Mouse (Mus musculus): ENCODE measurements around the gene Cacna2d3. TPM values are rescaled to one million over a fixed set of nuclear protein-coding genes. Genes with fewer than 3 reads are reported as not detected.

The Cacna2d3 gene
- total RNA-seq, 2 experiments from 2014 or later = 1.5 to 3.2 TPM

DNA sequence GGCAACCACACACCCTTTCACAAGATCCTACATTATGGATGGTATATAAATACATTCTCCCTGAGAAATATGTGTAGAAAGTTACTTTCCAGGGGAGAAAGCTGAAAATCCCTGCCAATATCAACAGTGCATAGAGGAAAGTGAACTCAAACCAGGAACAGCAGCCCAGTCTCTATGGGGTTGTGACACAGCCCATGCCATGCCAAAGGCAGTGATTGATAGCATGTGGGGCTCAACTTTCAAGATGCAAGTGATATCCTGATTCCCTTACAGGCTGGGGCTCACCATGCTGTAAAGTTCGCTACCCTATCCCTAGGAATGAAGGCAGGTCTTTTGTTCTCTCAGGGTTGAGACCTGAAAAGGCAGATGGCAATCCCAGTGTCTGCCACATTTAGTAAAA is 229.9 kb downstream of the Cacna2d3 start:
- peak; percentile 20 for DNase-seq

DNA sequence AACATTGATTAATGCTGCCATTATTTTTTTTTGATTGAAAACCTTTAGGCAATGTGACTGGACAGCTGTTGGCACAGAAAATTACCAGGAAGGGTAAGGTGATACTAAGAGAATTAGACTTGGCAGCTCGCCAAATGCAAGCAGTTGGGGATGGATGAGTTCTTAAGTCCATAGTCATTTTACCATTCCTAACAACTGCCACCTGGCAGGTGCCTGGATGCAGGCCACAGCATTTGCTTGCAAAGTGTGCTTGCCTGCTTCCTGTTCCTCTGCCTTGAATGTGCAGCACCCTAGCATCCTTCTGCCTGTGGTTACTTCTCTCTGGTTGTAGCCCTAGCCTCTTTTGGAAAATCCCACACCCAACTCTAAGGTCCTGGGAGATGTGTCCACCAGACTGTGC is 236.2 kb downstream of the Cacna2d3 start:
- DNase-seq = no peak

DNA sequence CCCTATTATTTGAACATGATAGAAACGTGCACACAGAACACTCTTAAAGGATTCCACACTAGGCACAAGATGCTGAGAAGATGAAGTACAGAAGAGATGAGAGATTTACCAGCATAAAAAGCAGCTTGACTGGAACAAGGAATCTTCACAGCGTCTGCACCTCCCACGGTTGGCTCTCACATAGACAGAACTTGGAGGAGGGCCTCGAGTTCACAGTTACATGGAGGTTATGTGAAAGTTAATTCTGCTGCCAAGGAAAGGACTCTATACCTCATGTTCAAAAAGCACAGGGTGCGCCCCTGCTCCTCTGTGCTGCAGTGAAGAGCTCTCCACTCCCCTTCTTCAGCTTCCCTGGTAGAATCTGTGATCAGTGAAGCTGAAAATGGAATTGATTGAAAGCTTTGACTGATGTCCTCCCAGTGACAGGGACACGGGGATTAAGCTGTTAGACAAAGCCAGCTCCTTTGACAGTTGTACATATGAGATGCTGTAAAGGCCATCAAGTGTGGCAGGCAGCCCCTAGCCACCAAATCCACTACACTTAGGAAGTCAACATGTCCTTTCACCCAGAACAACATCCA is 243.2 kb downstream of the Cacna2d3 start:
- no peak for DNase-seq

DNA sequence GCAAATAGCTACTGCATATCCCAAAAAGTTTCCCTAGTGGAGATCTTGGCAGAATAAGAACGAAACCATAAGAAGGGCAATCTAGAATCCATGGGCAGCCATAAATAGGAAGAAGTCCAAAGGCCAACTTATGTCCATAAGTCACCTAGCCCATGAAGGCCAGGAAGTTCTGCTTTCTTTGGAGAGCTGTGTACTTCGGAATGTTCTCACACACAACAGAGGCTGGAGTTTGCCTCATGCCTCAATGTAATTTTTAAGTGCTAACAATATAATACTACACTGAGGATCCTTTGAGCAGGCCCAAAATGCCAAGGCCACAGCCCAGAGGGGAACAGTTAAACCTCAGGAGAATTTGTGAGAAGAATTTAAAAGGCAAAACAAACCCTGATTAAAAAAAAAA is 257.4 kb downstream of the Cacna2d3 start:
- DNase-seq = no peak

DNA sequence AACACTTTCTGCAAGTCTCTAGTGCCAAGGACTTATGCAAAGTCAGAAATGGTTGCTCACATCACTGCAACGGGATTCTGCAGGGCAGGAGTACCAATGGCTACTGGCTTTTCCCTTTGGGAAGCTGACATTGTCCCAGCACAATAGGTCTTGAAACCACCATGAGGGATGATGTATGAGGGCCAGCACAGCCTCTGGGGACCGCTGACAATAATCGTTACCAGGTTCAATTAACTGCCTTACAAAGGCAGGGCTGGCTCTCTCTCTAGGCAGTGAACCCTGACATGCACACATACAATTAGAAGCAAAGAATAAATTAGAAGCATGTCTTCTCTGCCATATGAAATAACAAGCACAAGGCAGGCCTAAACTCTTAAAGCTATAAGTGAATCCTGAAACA is 272.5 kb downstream of the Cacna2d3 start:
- no peak for DNase-seq

DNA sequence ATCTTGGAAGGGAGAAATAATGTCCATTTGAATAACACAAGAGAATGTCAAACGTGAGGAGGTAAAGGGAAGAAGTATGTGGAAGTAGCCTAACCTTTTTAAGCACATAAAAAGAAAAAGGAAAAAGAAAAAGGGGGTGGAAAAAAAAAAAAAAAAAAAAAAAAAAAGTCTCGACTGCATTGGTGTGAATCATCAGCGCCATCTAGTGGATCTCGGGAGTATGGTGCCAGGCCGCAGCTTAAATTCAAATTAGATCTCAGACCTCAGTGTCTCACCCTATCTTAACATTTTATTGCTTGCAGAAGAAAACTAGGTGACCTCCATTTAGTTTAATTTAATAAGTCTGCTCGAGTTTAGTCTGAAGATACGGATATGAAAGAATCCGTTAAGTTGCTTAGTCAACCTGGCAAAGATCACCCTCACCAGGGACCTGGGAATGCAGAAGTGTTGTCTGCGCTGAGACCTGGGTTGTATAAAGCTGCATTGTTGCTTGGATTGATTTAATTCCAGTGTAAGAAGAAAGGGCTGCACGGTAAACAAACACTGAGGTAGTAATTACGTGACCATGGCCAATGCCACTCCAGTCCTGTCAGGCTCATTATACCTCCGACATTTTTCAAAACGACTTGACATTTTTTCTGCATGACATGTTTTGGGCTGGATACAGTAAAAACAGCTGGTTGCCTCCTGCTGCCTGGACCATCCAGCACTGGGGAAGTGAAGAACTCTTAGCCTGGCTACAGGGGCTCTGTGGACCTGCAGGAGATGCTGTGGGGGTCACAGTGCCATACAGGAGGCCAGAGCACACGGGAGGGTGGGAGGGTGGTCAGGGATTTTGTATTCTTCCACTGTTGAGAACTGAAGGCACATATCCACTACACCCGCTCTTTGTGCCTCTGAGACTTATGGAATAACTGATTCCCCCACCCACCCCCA is 278.3 kb downstream of the Cacna2d3 start:
- DNase-seq = peak; percentile 71

DNA sequence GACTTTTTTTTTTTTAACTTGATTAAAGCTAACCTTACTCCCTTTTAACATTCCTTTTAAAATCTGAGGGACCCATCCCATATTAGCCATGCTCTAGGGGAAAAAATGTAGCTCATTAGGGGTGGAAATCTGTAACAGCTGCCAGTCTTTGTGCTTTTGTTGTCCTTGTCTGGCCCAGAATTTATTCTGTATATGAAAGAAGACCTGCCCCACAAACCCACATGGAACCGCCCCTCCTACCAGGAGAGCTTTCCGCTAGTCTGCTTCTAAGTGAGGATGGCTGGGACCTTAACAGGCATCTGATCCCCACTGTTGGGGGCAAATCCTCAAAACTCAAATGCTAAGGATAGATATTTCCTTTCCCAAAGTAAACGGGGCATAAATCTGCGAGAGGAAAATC is 279.2 kb downstream of the Cacna2d3 start:
- DNase-seq = no peak

DNA sequence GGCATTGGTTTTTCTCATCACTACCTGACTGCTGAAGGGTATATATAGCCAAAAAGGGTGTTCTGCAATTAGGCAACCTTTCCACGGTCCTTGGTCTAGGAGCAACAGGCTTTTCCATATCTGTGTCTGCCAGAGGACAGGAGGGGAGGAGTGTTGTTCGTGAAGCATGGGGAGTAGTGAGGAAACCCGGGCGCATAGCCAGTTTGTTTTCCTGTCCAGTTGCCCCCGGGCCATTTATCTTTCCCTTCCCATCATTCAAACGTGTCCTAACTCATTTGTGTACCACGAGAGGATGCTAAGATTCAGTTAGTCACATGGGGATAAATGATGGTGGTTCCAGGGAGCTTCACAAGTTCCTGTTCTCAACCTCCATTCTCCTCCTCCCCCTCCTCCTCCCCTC is 283.0 kb downstream of the Cacna2d3 start:
- no peak for DNase-seq

DNA sequence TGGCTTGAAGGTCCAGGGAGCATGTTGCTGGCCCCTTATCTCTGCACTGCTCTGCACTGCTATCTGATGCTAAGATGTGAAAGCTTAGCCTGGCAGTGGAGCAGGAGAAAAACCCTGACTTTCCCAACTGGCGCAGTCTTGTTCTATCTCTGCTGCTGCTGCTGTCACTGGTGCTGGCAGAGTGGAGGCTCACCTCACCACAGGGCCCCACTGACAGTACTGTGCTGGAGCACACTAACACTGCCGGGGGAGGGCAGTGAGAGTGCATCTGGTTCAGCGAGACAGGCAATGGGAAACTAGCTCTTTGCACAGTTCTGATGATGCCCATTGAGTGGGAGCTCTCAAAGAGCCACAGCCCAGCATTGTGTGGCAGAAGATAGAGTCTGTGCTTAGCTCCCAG is 283.4 kb downstream of the Cacna2d3 start:
- DNase-seq = no peak

DNA sequence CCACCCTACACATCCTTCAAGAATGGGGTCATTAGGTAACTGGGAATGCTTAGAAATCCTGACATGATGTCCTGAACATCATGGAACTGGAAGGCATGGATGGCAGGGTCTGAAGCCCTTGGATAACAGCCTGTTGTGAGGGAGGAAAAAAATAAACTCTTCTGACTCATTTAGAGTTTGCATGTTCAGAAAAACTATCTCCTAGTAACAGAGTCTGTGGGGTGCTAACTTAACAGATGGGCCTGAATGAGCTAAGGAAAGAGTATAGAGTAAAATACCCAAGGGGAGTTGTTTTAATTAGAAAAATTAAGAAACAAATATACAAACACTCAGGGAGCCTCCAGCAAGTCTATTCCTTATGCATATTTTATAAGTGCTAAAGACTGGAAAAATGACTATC is 286.5 kb downstream of the Cacna2d3 start:
- DNase-seq = no peak

DNA sequence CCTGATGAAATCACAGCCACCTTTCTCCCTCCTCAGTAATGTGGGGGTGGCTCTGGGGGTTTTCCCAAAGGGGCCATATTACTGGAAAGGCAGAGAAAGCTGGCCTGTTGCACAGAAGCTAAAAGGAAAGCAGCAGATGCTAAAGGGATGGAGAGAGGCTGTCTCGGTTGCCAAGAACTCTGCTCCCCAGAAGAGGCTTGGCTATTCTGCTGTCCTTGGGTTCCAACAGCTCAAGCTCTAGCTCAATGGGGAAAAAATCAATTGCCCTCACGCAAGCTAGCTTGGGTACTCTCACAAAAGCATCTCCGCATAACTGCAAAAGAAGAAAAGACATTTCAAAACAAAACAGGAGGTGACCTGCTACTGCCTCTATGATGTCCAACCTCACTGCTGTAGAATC is 287.9 kb downstream of the Cacna2d3 start:
- DNase-seq = no peak

DNA sequence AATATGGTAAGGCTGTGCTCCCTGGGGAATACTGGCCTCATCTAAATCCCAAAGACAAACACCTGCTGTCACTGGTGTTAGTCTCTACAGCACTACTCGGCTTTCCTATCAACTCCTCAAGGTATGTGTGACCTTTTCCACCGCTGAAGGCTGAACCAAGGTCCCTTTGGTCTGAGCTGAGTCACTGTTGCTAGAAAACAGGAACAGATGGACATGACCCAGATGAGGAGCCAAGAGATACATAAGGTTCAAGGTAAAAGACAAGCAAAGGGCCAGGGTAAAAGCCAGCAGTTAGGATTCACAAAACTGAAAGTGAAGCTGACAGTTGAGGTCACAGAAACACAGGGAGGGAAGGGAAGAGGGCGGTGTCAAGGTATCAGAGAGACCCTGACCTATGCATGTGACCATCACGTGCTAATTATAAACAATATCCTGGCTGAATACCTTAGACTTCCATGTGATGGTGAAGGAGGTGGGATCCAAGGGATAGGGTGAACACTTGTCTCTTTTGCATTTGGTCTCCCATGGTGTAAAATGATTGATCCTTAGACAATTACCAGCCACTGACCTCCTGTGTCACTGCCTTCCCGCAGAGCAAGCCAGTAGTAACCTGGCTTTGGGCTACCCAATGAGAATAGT is 288.5 kb downstream of the Cacna2d3 start:
- peak; percentile 20 for DNase-seq

DNA sequence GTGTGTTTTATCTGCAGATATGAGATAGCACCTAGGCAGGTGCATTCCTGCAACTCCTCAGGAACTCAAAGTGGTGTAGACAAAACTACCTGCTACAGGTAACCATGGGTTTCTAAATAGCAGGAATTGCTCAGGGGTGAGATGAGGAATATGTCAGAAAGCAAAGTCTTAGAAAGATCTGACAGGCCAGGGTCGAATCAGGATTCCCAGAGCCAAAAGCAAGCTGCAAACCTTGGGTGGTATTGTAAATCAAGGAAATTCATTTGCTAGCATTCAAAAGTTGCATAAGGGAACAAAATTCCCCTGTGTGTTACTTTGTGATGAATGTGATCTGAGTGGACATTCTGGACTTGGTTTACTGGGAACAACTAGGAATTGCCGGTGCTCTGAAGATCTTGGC is 291.9 kb downstream of the Cacna2d3 start:
- DNase-seq = peak; percentile 13

DNA sequence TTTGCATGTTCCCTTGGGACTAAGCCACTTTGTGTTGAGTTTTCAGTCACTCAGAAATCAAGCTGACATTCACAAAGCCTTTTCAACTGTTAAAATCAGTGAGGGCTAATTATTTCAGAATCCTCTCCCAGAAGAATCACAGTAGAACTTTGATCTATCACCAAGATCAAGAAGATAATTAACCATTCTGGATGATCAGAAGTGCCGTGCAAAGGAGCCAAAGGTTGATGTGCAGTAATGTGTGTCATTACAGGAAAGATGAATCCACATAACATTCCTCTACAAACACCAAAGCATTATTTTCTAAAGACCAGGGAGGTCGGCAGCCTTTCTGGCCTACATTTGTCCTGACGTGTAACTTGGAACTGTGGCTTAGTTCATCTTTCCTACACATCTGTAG is 296.0 kb downstream of the Cacna2d3 start:
- no peak for DNase-seq

DNA sequence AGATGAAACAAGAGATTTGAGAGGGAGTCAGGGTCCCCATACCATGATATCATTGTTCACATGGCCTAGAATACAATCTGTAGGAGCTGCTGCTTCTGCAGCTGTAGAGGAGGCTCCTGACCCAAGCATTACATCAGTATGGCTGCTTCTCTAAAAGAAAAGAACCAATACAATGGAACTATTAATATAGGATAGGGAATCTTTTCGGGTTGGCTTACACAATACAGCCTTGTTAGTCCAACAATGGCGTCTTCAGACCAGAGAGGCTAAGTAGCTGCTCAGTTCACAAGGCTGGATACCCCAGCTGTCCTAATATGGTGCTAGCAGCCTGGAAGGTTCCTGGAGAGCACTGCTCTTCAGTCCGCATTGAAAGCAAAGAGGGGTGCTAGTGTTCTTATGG is 296.5 kb downstream of the Cacna2d3 start:
- no peak for DNase-seq

DNA sequence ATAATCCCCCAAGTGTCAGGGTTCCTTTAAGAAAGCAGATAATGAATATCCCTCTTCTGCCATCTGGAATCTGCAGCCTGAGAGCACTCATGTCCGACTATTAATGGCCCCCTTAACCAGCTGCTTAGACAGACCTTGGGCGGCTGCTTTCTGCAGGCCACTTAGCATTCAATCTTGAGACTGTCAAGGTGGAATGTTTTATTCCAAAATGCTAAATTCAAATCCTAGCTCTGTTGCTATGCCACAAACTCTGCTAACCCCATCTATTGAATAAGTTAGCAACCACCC is 315.8 kb downstream of the Cacna2d3 start:
- DNase-seq = no peak

DNA sequence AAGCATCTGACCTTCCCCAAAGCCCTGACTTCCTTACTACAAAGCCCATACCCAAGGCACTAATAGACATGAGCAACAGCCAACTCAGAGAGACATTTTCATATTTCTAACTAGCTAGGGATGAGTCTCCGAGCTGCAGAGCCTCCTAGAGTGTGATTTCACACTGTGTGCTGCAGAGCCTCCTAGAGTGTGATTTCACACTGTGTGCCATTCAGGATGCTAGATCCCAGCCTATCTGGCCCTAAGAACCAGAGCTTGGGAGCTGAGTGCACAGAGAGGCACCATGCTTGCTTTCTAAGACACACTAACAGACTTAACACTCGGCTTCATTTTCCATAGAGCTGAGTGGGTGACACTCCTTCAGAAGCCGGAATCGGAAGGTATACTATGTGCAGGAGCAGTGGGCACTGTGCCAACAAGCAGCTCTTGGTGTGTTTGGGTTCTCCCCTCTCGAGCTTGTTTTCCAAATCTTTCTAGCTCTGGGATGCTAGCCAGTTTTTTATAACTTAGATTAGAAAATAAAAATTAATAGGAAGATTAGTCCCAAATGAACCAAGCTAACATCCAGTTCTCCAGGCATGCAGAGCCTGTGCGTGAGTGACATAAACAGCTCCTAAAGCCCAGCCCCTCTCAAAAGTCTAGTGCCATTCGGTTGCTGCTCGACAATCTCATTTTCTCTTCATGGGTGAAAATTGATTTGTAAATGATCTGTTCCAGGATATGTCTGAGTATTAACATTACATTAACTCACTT is 316.4 kb downstream of the Cacna2d3 start:
- no peak for DNase-seq

DNA sequence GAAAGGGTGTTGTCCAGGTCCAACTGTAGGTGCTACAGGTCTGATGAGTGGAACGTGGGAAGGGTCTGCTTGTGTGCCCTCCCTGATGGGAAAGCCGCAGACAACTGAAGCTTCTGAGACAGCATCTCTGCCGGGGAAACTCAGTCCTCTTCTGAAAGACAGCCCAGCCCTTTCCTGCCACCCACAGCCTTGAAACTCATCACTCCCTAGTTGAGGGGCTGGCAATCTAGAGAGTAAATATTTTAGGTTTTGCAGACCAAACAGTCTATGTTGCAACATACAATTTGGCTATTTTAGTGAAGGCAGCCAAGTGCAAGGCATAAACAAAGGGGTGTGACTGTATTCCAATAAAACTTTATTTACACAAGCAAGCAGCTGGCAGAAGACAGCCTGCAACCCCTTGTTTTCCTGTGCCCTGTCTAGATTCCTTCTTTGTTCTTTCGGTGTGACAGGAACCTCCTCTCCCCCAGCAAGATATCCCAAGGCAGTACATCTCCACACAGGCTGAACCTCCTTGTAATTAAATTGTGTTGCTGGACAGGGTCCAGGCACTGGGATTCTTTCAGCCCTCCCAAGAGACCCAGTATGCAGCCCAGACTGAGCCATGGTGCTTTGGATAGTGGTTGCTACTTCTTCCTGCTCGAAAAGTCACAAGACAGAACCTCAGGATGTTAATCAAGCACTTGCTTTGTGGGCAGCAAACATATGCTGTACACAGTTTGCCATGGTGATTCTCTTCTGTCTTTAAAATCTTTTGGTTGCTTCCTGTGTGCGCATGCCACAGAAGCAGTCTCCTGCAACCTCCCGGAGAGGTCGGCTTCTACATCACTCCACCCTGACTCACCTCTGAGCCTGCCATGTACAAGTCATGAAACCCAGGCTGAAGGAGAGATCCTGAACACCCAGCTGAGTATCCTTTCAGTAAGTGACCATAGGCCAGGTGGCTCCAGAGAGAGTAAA is 317.5 kb downstream of the Cacna2d3 start:
- DNase-seq = no peak

DNA sequence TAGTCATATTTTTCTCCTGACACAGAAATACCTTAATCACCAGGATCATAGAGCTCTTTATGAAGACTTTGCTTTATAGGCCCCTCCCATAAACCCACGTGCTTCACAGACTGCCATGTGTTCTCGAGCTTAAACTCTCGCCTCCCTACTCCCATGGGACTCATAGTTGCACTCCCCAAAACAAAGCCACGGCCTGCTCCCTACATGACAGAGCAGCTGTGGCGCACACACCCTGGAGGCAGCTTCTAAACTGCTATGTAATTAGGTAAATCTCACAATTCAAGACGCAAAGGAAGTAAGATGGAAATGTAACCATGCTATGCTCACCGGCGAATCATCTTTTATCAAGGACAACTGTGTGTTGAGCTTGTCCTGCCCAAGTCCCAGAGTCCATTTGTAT is 319.2 kb downstream of the Cacna2d3 start:
- DNase-seq = no peak

DNA sequence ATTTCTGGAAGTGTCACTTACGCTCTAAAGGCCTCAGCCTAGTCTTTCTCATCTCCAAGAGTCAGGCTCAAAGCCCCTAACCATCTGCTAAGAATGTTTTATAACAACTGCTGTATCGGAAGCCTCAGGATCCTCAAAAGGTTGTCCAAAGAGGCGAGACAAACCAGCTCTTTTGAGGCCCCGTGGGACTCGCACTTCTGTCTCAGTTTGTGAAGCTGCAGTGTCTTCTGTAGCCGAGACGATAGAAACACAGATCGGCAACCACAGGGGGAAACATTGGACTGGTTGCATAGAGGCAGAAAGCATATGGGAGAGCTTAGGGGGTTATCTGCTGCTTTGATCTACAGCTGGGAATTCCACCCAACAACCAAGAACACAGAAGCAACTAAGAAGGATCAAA is 327.9 kb downstream of the Cacna2d3 start:
- DNase-seq = no peak

DNA sequence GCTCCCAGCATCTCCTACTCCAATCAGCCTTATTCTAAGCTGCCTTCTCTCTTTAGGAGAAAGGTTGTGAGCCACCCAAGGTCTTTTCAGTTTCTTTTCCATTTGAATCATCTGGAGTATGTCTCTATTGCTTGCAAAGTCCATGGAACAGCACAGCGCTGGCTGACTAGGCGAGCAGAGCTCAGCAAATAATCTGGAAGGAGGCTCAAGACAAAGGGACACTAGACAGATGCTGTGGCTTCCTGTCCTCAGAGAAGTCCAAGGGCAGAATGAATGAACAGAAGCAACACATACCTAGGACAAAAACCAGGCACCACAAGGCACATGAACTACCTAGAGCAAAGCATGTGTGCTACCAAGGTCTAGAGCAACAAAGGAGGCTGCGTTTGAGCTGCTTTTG is 328.8 kb downstream of the Cacna2d3 start:
- no peak for DNase-seq

DNA sequence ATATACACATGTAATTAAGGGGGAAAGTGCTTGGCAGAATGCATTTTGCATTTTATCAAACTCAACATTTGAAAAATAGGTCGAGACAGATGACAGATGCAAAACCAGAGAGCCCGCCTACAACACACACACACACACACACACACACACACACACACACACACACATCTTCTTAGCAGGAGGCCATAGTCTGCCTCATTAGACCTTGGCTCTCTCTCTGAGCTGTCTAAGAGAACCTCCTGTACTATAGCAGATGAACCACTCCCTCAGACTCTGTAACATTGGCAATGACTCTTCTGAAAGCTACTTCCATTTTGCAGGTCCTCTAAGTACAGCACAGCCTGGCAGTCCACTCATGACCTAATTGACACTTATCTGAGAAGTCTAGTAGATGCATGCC is 330.2 kb downstream of the Cacna2d3 start:
- DNase-seq = no peak
